Mouse (Mus musculus): Measurements from ENCODE around the gene Noc3l. TPM values are rescaled to one million over a fixed set of nuclear protein-coding genes. Genes with fewer than 3 reads are reported as not detected.

Noc3l gene
- total and polyA plus RNA-seq, 3 experiments: 20.0 to 20.3 TPM; not detected in 1

DNA sequence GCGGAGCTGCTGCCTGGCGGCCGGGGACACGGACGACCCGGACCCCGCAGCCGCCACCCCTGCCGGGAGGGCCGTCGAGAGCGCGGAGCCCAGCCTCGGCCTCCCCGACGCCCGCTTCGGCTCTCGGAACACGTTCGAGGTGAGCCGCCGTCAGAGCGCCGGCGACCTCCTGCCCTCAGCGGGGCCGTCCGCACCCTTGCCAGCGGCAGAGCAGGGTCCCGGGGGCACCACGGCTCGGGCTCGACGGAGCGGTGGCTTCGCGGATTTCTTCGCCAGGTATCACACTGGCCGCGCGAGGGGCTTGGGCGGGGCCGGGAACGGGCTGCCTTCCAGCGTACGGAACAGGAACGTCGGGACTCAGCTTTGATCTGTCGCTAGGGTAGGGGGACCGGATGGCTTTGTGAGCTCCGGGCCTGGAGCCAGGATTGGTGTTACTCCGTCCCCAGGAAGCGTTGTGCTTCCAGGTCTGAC lies 18.2 kb upstream of the Noc3l start:
- Histone ChIP-seq H3K4me3 (ENCODE audit: control insufficient read depth in 1 of 2, insufficient read depth in 1 of 2, low read depth in 2 of 2, low read length in 2 of 2) (peak overlapping the region; percentile 82 to 86), H3K36me3 (ENCODE audit: control insufficient read depth in 1 of 2, insufficient read depth in 2 of 2, low read length in 2 of 2) (peaks cover 0 to 8% of the 10 kb centered on the region in 2 experiments; a peak in 2 of 4 replicates), H3K27me3 (ENCODE audit: control insufficient read depth in 1 of 2, insufficient read depth in 2 of 2, low read length in 2 of 2) (peaks cover 0 to 5% of the 10 kb centered on the region in 2 experiments; a peak in 2 of 4 replicates), H3K4me1 (ENCODE audit: control insufficient read depth in 1 of 2, insufficient read depth in 2 of 2, low read length in 2 of 2) (peaks cover 0 to 4% of the 10 kb centered on the region in 2 experiments; a peak in 1 of 4 replicates), H3K79me2 (ENCODE audit: control insufficient read depth, insufficient read depth, low read length, poor library complexity) (peaks cover 10% of the 10 kb centered on the region), H3K9me3 (replicated peaks; ENCODE audit: insufficient read depth, low read length) (no peaks in the 10 kb centered on the region), H3K9ac (ENCODE audit: control insufficient read depth, low read depth, low read length, poor library complexity, severe bottlenecking) (peak overlapping the region; percentile 84), H3K27ac (ENCODE audit: control insufficient read depth, low read depth, low read length) (no peak overlapping the region)
- TF ChIP-seq HCFC1 (IDR thresholded peaks at IDR 0.05; ENCODE audit: low read depth, low read length) (0 out of 2 replicates have a peak, but pooled peaks have one; percentile 14), SMC3 (IDR thresholded peaks at IDR 0.05; ENCODE audit: low read depth, low read length) (no peak)
- peak; percentile 65 for DNase-seq (ENCODE audit: low read depth, low spot score)

DNA sequence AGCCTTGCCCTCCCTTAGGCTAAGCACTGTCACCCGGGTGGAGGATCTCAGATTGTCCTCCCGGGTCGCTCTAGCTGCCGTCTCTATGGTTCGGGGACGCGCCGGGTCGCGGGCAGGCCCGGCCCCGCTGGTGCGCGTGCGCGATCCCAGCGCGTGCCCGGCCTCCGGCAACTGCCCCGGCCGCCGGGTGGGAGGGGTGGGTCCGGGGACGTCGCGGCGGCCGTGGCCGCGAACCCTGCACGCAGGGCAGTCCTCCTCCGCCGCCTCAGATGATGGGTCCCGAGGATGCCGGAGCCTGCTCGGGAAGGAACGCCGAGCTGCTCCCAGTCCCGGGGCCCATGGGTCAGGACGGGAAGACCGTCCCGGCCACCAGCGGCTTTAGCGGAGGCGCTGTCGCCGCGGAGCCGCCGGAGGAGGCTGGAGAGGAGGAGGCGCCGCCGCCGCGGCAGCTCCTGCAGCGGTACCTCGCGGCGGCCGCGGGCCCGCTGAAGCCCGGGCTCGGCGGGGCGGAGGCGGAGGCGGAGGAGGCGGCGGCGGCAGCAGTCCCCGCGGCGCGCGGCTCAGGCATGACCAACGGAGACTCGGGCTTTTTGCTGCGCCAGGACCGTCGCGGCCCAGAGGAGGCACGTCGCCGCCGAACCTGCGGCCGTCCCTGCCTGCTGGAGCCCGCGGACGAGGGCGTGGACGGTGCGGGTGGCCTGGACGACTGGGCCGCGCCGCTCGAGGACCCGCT lies 17.6 kb upstream of the Noc3l start, which contains the start of gene Tbc1d12:
TSS of gene Tbc1d12 (plus strand) at position 142 of the 733 bp plus-strand sequence.
- Histone ChIP-seq H3K4me1 (ENCODE audit: control insufficient read depth in 1 of 2, insufficient read depth in 2 of 2, low read length in 2 of 2) (peaks cover 0 to 4% of the 10 kb centered on the region in 2 experiments; a peak in 1 of 4 replicates), H3K36me3 (ENCODE audit: control insufficient read depth in 1 of 2, insufficient read depth in 2 of 2, low read length in 2 of 2) (peaks cover 0 to 8% of the 10 kb centered on the region in 2 experiments; a peak in 2 of 4 replicates), H3K9ac (ENCODE audit: control insufficient read depth, low read depth, low read length, poor library complexity, severe bottlenecking) (peak within 1 kb of the TSS; percentile 84), H3K79me2 (ENCODE audit: control insufficient read depth, insufficient read depth, low read length, poor library complexity) (peaks cover 10% of the 10 kb centered on the region), H3K27ac (ENCODE audit: control insufficient read depth, low read depth, low read length) (peak within 1 kb of the TSS; percentile 48), H3K27me3 (ENCODE audit: control insufficient read depth in 1 of 2, insufficient read depth in 2 of 2, low read length in 2 of 2) (peaks cover 0 to 6% of the 10 kb centered on the region in 2 experiments; a peak in 2 of 4 replicates), H3K9me3 (replicated peaks; ENCODE audit: insufficient read depth, low read length) (no peaks in the 10 kb centered on the region), H3K4me3 (ENCODE audit: control insufficient read depth in 1 of 2, insufficient read depth in 1 of 2, low read depth in 2 of 2, low read length in 2 of 2) (peak within 1 kb of the TSS; percentile 82 to 86)
- TF ChIP-seq UBTF (IDR thresholded peaks at IDR 0.05; ENCODE audit: borderline replicate concordance, insufficient read depth, low read depth, low read length) (0 out of 2 replicates have a peak, but pooled peaks have one; percentile 52), SIN3A (IDR thresholded peaks at IDR 0.05; ENCODE audit: low read length) (peak; percentile 86), CTCF (IDR thresholded peaks at IDR 0.05 in 2 of 3, conservative IDR thresholded peaks at IDR 0.05 in 1 of 3; ENCODE audit: control insufficient read depth in 1 of 3, insufficient read depth in 1 of 3, low read depth in 2 of 3, low read length in 3 of 3, poor library complexity in 1 of 3, severe bottlenecking in 1 of 3) (no peak), POLR2A (IDR thresholded peaks at IDR 0.05; ENCODE audit: control insufficient read depth in 1 of 2, insufficient read depth in 1 of 2, low read depth in 1 of 2, low read length in 2 of 2, poor library complexity in 1 of 2) (peak; percentile 75 to 85; a peak in 3 of 4 replicates), NRF1 (IDR thresholded peaks at IDR 0.05; ENCODE audit: insufficient read depth, low read depth, low read length, poor library complexity, severe bottlenecking) (peak; percentile 67), GATA1 (IDR thresholded peaks at IDR 0.05; ENCODE audit: low read depth, low read length) (no peak), TCF12 (IDR thresholded peaks at IDR 0.05; ENCODE audit: low read depth, low read length) (peak; percentile 54), MAX (IDR thresholded peaks at IDR 0.05; ENCODE audit: low read length) (peak; percentile 68), MXI1 (IDR thresholded peaks at IDR 0.05; ENCODE audit: low read depth, low read length) (no peak; the same call in none of the 2 replicates), TBP (IDR thresholded peaks at IDR 0.05; ENCODE audit: low read depth, low read length) (0 out of 2 replicates have a peak, but pooled peaks have one; percentile 67), HCFC1 (IDR thresholded peaks at IDR 0.05; ENCODE audit: low read depth, low read length) (peak; percentile 78), EP300 (IDR thresholded peaks at IDR 0.05; ENCODE audit: low read depth in 1 of 2, low read length in 2 of 2) (peak in 1 of 2 experiments; percentile 44; a peak in 1 of 4 replicates), NELFE (IDR thresholded peaks at IDR 0.05; ENCODE audit: low read depth, low read length) (peak; percentile 69), ZMIZ1 (IDR thresholded peaks at IDR 0.05; ENCODE audit: low read depth, low read length) (peak; percentile 78), ELF1 (IDR thresholded peaks at IDR 0.05; ENCODE audit: low read depth, low read length) (0 out of 2 replicates have a peak, but pooled peaks have one; percentile 21), RCOR1 (IDR thresholded peaks at IDR 0.05; ENCODE audit: low read depth, low read length) (peak; percentile 37; the same call in 1 of the 2 replicates), ZNF384 (IDR thresholded peaks at IDR 0.05; ENCODE audit: low read depth, low read length) (no peak), E2F4 (IDR thresholded peaks at IDR 0.05; ENCODE audit: borderline replicate concordance, low read depth, low read length) (no peak), MAZ (IDR thresholded peaks at IDR 0.05; ENCODE audit: low read depth, low read length) (peak; percentile 46; the same call in 1 of the 2 replicates)
- peak; percentile 94 for DNase-seq (ENCODE audit: low read depth, low spot score)
